Mouse (Mus musculus) cerebellum, adult 2 months (tissue): Measurements from ENCODE around the gene Nln.

ENCODE experiments used
- CTCF ChIP-seq: fragments of 200-500 bp; IDR thresholded peaks from 2 replicates; pipeline ENCODE4 v1.5.1; 2011; ENCODE audit warnings: low read depth, mild to moderate bottlenecking, control low read depth, low read length, moderate library complexity, borderline replicate concordance; ENCODE audit not compliant: insufficient read depth
- POLR2A ChIP-seq: fragments of 200-500 bp; IDR thresholded peaks from 2 replicates; pipeline ENCODE4 v1.6.1; 2011; ENCODE audit warnings: low read length, control low read depth, borderline replicate concordance; ENCODE audit not compliant: insufficient read depth

GRCm38 (mm10) chr13:104145646-104146045 is 36.2 kb upstream of the Nln start:
- no peak for TF ChIP-seq CTCF
- TF ChIP-seq POLR2A: no peak
